Mouse (Mus musculus) forebrain, postnatal 0 days (tissue): ENCODE measurements around the gene Krtap9-5. TPM values are rescaled to one million over a fixed set of nuclear protein-coding genes. Genes with fewer than 3 reads are reported as not detected.

ENCODE experiments used
- ATAC-seq: fragments of 200-750 bp; cut with Nextera tagmentation; 2 replicates; pipeline ENCODE4 v1.8.0; 2017; ENCODE audit warnings: mild to moderate bottlenecking, moderate library complexity
- DNase-seq: peaks from one replicate; pipeline ENCODE4 v3.0.0-alpha.2; 2015
- H3K27ac ChIP-seq: fragments of 300-500 bp; sonication (generic); 2 replicates; pipeline ENCODE4 v1.5.1; 2014; ENCODE audit warnings: low read depth, mild to moderate bottlenecking, antibody characterized with exemption, low read length, moderate library complexity, mixed read lengths
- H3K27me3 ChIP-seq: fragments of 300-500 bp; sonication (generic); 2 replicates; pipeline ENCODE4 v1.6.1; 2014; ENCODE audit warnings: mild to moderate bottlenecking, low read length, mixed read lengths; ENCODE audit not compliant: insufficient read depth
- H3K36me3 ChIP-seq: fragments of 300-500 bp; sonication (generic); 2 replicates; pipeline ENCODE4 v1.6.1; 2014; ENCODE audit warnings: mild to moderate bottlenecking, moderate library complexity; ENCODE audit not compliant: insufficient read depth
- H3K4me1 ChIP-seq: fragments of 300-500 bp; sonication (generic); 2 replicates; pipeline ENCODE4 v1.6.1; 2014; ENCODE audit warnings: antibody characterized with exemption; ENCODE audit not compliant: insufficient read depth
- H3K4me2 ChIP-seq: fragments of 300-500 bp; sonication (generic); 2 replicates; pipeline ENCODE4 v1.6.1; 2014; ENCODE audit warnings: low read depth, mild to moderate bottlenecking, moderate library complexity
- H3K4me3 ChIP-seq: fragments of 300-500 bp; sonication (generic); 2 replicates; pipeline ENCODE4 v1.5.1; 2014; ENCODE audit warnings: low read depth, low read length, mixed read lengths
- H3K9ac ChIP-seq: fragments of 300-500 bp; sonication (generic); 2 replicates; pipeline ENCODE4 v1.6.1; 2014; ENCODE audit warnings: mild to moderate bottlenecking
- H3K9me3 ChIP-seq: fragments of 300-500 bp; sonication (generic); 2 replicates; pipeline ENCODE4 v1.6.1; 2016; ENCODE audit warnings: low read length
- CTCF ChIP-seq: sonication (generic); IDR thresholded peaks from 2 replicates; pipeline ENCODE4 v1.5.1; 2016; ENCODE audit warnings: antibody characterized with exemption, control low read depth, low read depth
- WGBS: fragments of 180-500 bp; shearing (Covaris S2); extraction: QIAGEN DNeasy Blood & Tissue Kit; methylation state at CpG from one replicate; pipeline ENCODE4 v1.1.7; 2014; 5-methylcytosine and 5-hydroxymethylcytosine counted together
- polyA plus RNA-seq: library from polyadenylated mRNA; unstranded; fragments of >200 nt; fragmentation: Nextera tagmentation; extraction: Ambion mirVana; gene quantifications from 2 replicates; pipeline ENCODE4 v1.2.1, GENCODE M21; 2015
- total RNA-seq: library from RNA; depleted of rRNA; stranded (reverse); fragments of >200 nt; gene quantifications from 2 replicates; pipeline ENCODE4 v1.2.3, GENCODE M21; 2014

Gene Krtap9-5
- total and polyA plus RNA-seq, 2 experiments from 2014 or later, result not detected

- H3K4me2 ChIP-seq, result no peak within 1 kb of the TSS
- TF ChIP-seq CTCF, result no peak
- no peaks in the 10 kb centered on the region for H3K9me3 ChIP-seq
- H3K36me3 ChIP-seq, result no peaks in the 10 kb centered on the region
- WGBS, result 72% methylated on average over 5 of the region's 5 CpGs
- H3K9ac ChIP-seq, result no peak within 1 kb of the TSS
- H3K27ac ChIP-seq, result no peak within 1 kb of the TSS
- no peaks in the 10 kb centered on the region for H3K4me1 ChIP-seq
- H3K27me3 ChIP-seq, result no peaks in the 10 kb centered on the region
- DNase-seq, result no peak
- no peak for ATAC-seq
- no peak within 1 kb of the TSS for H3K4me3 ChIP-seq
Measured at GRCm38 (mm10) chr11:99978953-99979352, 30.7 kb downstream of the Krtap9-5 start, which contains the start of gene Krtap29-1. Krtap29-1 (minus strand) TSS chr11:99979053.

- Histone ChIP-seq H3K36me3 (no peaks in the 10 kb centered on the region), H3K27ac (no peak overlapping the region), H3K27me3 (no peaks in the 10 kb centered on the region), H3K4me1 (no peaks in the 10 kb centered on the region), H3K4me3 (no peak overlapping the region), H3K9me3 (no peaks in the 10 kb centered on the region), H3K9ac (no peak overlapping the region), H3K4me2 (no peak overlapping the region)
- TF ChIP-seq CTCF, result no peak
- WGBS, result 90% methylated on average over 9 of the region's 9 CpGs
- ATAC-seq (no peak), DNase-seq (no peak)
Measured at GRCm38 (mm10) chr11:99982731-99983130, 34.5 kb downstream of the Krtap9-5 start.

- H3K9me3 ChIP-seq, result no peaks in the 10 kb centered on the region
- no peak for ATAC-seq
- no peak for TF ChIP-seq CTCF
- H3K4me3 ChIP-seq, result no peak overlapping the region
- no peak overlapping the region for H3K27ac ChIP-seq
- H3K4me2 ChIP-seq, result no peak overlapping the region
- H3K27me3 ChIP-seq, result no peaks in the 10 kb centered on the region
- H3K4me1 ChIP-seq, result no peaks in the 10 kb centered on the region
- no peaks in the 10 kb centered on the region for H3K36me3 ChIP-seq
- no peak overlapping the region for H3K9ac ChIP-seq
- 94% methylated on average over 1 of the region's 1 CpGs for WGBS
- DNase-seq, result no peak
Measured at GRCm38 (mm10) chr11:99983442-99983841, 35.2 kb downstream of the Krtap9-5 start.

- Histone ChIP-seq H3K4me3 (no peak overlapping the region), H3K27ac (peak overlapping the region; percentile 70), H3K4me1 (no peaks in the 10 kb centered on the region), H3K9me3 (no peaks in the 10 kb centered on the region), H3K4me2 (0 out of 2 replicates have a peak overlapping the region, but pooled peaks have one; percentile 8), H3K27me3 (no peaks in the 10 kb centered on the region), H3K36me3 (no peaks in the 10 kb centered on the region), H3K9ac (no peak overlapping the region)
- TF ChIP-seq CTCF, result no peak
- 62% methylated on average over 20 of the region's 20 CpGs for WGBS
- peak; percentile 74 for DNase-seq
- ATAC-seq, result peak; percentile 94
Measured at GRCm38 (mm10) chr11:99985291-99986092, 37.2 kb downstream of the Krtap9-5 start.

GRCm38 (mm10) chr11:99986180-99986647, 37.9 kb downstream of the Krtap9-5 start, which contains the start of gene Krtap16-1:
Krtap16-1 (minus strand) TSS chr11:99986597.
- no peak for TF ChIP-seq CTCF
- Histone ChIP-seq H3K27ac (peak within 1 kb of the TSS; percentile 70), H3K4me3 (no peak within 1 kb of the TSS), H3K27me3 (no peaks in the 10 kb centered on the region), H3K36me3 (no peaks in the 10 kb centered on the region), H3K9me3 (no peaks in the 10 kb centered on the region), H3K4me2 (0 out of 2 replicates have a peak within 1 kb of the TSS, but pooled peaks have one; percentile 8), H3K4me1 (no peaks in the 10 kb centered on the region), H3K9ac (no peak within 1 kb of the TSS)
- DNase-seq (no peak), ATAC-seq (peak; percentile 17)
- 74% methylated on average over 8 of the region's 8 CpGs for WGBS

GRCm38 (mm10) chr11:99988530-99988929, 40.3 kb downstream of the Krtap9-5 start:
- ATAC-seq, result no peak
- no peaks in the 10 kb centered on the region for H3K27me3 ChIP-seq
- H3K4me3 ChIP-seq, result no peak overlapping the region
- TF ChIP-seq CTCF, result no peak
- no peak overlapping the region for H3K27ac ChIP-seq
- WGBS, result 87% methylated on average over 3 of the region's 3 CpGs
- H3K4me1 ChIP-seq, result no peaks in the 10 kb centered on the region
- H3K9ac ChIP-seq, result no peak overlapping the region
- no peaks in the 10 kb centered on the region for H3K9me3 ChIP-seq
- no peak for DNase-seq
- H3K36me3 ChIP-seq, result no peaks in the 10 kb centered on the region
- no peak overlapping the region for H3K4me2 ChIP-seq

- Histone ChIP-seq H3K4me3 (no peak overlapping the region), H3K27me3 (peaks cover 8% of the 10 kb centered on the region; the same call in 1 of the 2 replicates), H3K9me3 (no peaks in the 10 kb centered on the region), H3K9ac (no peak overlapping the region), H3K27ac (no peak overlapping the region), H3K4me2 (no peak overlapping the region), H3K36me3 (no peaks in the 10 kb centered on the region), H3K4me1 (no peaks in the 10 kb centered on the region)
- WGBS, result 75% methylated on average over 6 of the region's 6 CpGs
- TF ChIP-seq CTCF, result no peak
- no peak for DNase-seq
- ATAC-seq, result no peak
Measured at GRCm38 (mm10) chr11:99989881-99990405, 41.7 kb downstream of the Krtap9-5 start.
